Mouse (Mus musculus) bone marrow macrophage, adult 2 months (primary cell): ENCODE measurements at regions not wholly inside any gene's neighbourhood (a gene's known extent, or its start where the extent isn't known, plus 50 kb on each side); places are given as distances from the start of the nearest gene placed in this dataset.

Experiments
- CTCF ChIP-seq: IDR thresholded peaks from 2 replicates; pipeline ENCODE4 v1.5.1; 2012; ENCODE audit warnings: low read depth, mild to moderate bottlenecking, low read length, moderate library complexity
- POLR2A ChIP-seq: IDR thresholded peaks from 2 replicates; pipeline ENCODE4 v1.6.1; 2012; ENCODE audit warnings: mild to moderate bottlenecking, low read depth, low read length, borderline replicate concordance

GRCm38 (mm10) chr13:28450699-28451445 is 193.5 kb downstream of the Gm11361 start:
- TF ChIP-seq CTCF (no peak), POLR2A (no peak)
